In genomic region chr11:34284124-34284808, GRCm38 (mm10) we compare ENCODE assay signal across 18 mouse cellular contexts. TPM values are rescaled to one million over a fixed set of nuclear protein-coding genes. Genes with fewer than 3 reads are reported as not detected.
DNase-seq lines count a peak whose midpoint lies in the region; ATAC-seq and TF ChIP-seq lines count a peak whose summit lies in the region.
"Had no signal": no experiment of that assay in that cellular context is flagged by ENCODE, and none has a peak within 500 bp of the region (broad histone marks: within the 10 kb centered on the region; RNA-seq: fewer than 3 reads in every experiment).

No protein-coding gene starts in this region.

- peak; percentile 57 for ATAC-seq in hindbrain, embryonic 11.5 days (ENCODE audit: low FRiP score)
- no peak for ATAC-seq in hindbrain, embryonic 13.5 days (ENCODE audit: low FRiP score)
- peak; percentile 21; the same call in 1 of the 2 replicates for ATAC-seq in limb, embryonic 11.5 days (ENCODE audit: insufficient number of reproducible peaks, low FRiP score, low TSS enrichment, low read depth)
- no peak for ATAC-seq in erythroblast, adult 5-6 weeks (replicated peaks; ENCODE audit: low FRiP score, poor library complexity, severe bottlenecking)
- ATAC-seq: intestine, postnatal 0 days had no signal

- in situ Hi-C loops in CH12.LX (cut with MboI; ENCODE audit: low pct_ligation_motif_present, low pct_unique_long_range_greater_than_20kb, low sequenced_read_pairs) = no loop called here

- H3K9me3 ChIP-seq in hindbrain, embryonic 11.5 days (ENCODE audit: control insufficient read depth, low read length) = no peaks in the 10 kb centered on the region
- no peaks in the 10 kb centered on the region for H3K9me3 ChIP-seq in hindbrain, embryonic 13.5 days
- no peaks in the 10 kb centered on the region for H3K9me3 ChIP-seq in CH12.LX (replicated peaks; ENCODE audit: low read length)
- H3K9me3 ChIP-seq in limb, embryonic 11.5 days (ENCODE audit: control insufficient read depth, low read length) = no peaks in the 10 kb centered on the region
- H3K9me3 ChIP-seq: lung, embryonic 15.5 days had no signal

- no peaks in the 10 kb centered on the region for H3K36me3 ChIP-seq in hindbrain, embryonic 11.5 days (ENCODE audit: control insufficient read depth, insufficient read depth, low read length)
- no peaks in the 10 kb centered on the region for H3K36me3 ChIP-seq in hindbrain, embryonic 13.5 days
- H3K36me3 ChIP-seq in CH12.LX (replicated peaks in 1 of 2; ENCODE audit: control insufficient read depth in 1 of 2, insufficient read depth in 1 of 2, low read length in 1 of 2) = peaks cover 69 to 86% of the 10 kb centered on the region in 2 experiments
- no peaks in the 10 kb centered on the region for H3K36me3 ChIP-seq in limb, embryonic 11.5 days (ENCODE audit: control insufficient read depth, insufficient read depth, low read length)
- H3K36me3 ChIP-seq: G1E; lung, embryonic 15.5 days had no signal

- no peak overlapping the region for H3K9ac ChIP-seq in hindbrain, embryonic 11.5 days (ENCODE audit: low read depth, low read length)
- H3K9ac ChIP-seq in hindbrain, embryonic 13.5 days = no peak overlapping the region
- no peak overlapping the region for H3K9ac ChIP-seq in CH12.LX (ENCODE audit: insufficient read depth, low read depth)
- H3K9ac ChIP-seq in limb, embryonic 11.5 days (ENCODE audit: low read length) = no peak overlapping the region
- H3K9ac ChIP-seq: lung, embryonic 15.5 days had no signal

- H3K4me2 ChIP-seq in hindbrain, embryonic 11.5 days (replicated peaks; ENCODE audit: low read depth, low read length) = no peak overlapping the region
- H3K4me2 ChIP-seq in hindbrain, embryonic 13.5 days = no peak overlapping the region
- H3K4me2 ChIP-seq in CH12.LX (ENCODE audit: insufficient read depth, low read depth, poor library complexity, severe bottlenecking) = no peak overlapping the region
- no peak overlapping the region for H3K4me2 ChIP-seq in limb, embryonic 11.5 days (ENCODE audit: low read depth, severe bottlenecking)
- H3K4me2 ChIP-seq: liver, embryonic 11.5 days; lung, embryonic 15.5 days had no signal

- no peak for TF ChIP-seq POLR2A in CH12.LX (IDR thresholded peaks at IDR 0.05; ENCODE audit: low read depth, low read length)

- dilution Hi-C loops in CH12.LX (cut with MboI; ENCODE audit: extremely low pct_ligation_motif_present, extremely low pct_unique_long_range_greater_than_20kb, low sequenced_read_pairs) = no loop called here

- peak; percentile 24 for DNase-seq in hindbrain, embryonic 11.5 days (ENCODE audit: low spot score)
- no peak for DNase-seq in CH12.LX (ENCODE audit: extremely low read depth)
- peak; percentile 28 for DNase-seq in embryo, embryonic 9.5 days (ENCODE audit: extremely low spot score)
- DNase-seq in limb, embryonic 11.5 days (ENCODE audit: low spot score) = peak; percentile 30
- DNase-seq in layer of hippocampus, postnatal 14 days (ENCODE audit: low spot score in 2 of 2) = no peak
- DNase-seq: adrenal gland, postnatal 14 days; cerebellum, postnatal 25 days; heart, postnatal 10 days had no signal

- TF ChIP-seq RAD21 in CH12.LX (IDR thresholded peaks at IDR 0.05; ENCODE audit: low read depth, low read length) = no peak

- H3K27me3 ChIP-seq in hindbrain, embryonic 11.5 days (ENCODE audit: control insufficient read depth, insufficient read depth, low read length) = peaks cover 6% of the 10 kb centered on the region; the same call in 1 of the 2 replicates
- peaks cover 45% of the 10 kb centered on the region for H3K27me3 ChIP-seq in hindbrain, embryonic 13.5 days
- H3K27me3 ChIP-seq in CH12.LX (replicated peaks) = no peaks in the 10 kb centered on the region
- H3K27me3 ChIP-seq in limb, embryonic 11.5 days (ENCODE audit: control insufficient read depth, insufficient read depth, low read length) = no peaks in the 10 kb centered on the region
- H3K27me3 ChIP-seq: lung, embryonic 15.5 days had no signal

- no peak overlapping the region for H3K4me3 ChIP-seq in hindbrain, embryonic 11.5 days (ENCODE audit: low read depth, low read length)
- no peak overlapping the region for H3K4me3 ChIP-seq in hindbrain, embryonic 13.5 days
- no peak overlapping the region for H3K4me3 ChIP-seq in CH12.LX (replicated peaks in 1 of 3; ENCODE audit: low read depth in 2 of 3, low read length in 2 of 3, poor library complexity in 1 of 3)
- no peak overlapping the region for H3K4me3 ChIP-seq in limb, embryonic 11.5 days (ENCODE audit: low read depth, low read length)
- H3K4me3 ChIP-seq: erythroblast, embryonic 14.5 days; lung, embryonic 15.5 days had no signal

- H3K4me1 ChIP-seq in hindbrain, embryonic 11.5 days (replicated peaks; ENCODE audit: control insufficient read depth, insufficient read depth, low read length) = peaks cover 3% of the 10 kb centered on the region; the same call in 1 of the 2 replicates
- peaks cover 10% of the 10 kb centered on the region for H3K4me1 ChIP-seq in hindbrain, embryonic 13.5 days (replicated peaks)
- H3K4me1 ChIP-seq in CH12.LX (ENCODE audit: control insufficient read depth in 1 of 2, insufficient read depth in 2 of 2) = peaks cover 0 to 27% of the 10 kb centered on the region in 2 experiments; a peak in 2 of 4 replicates
- H3K4me1 ChIP-seq in limb, embryonic 11.5 days (ENCODE audit: control insufficient read depth, insufficient read depth, low read length) = 0 out of 2 replicates have a peak, but pooled peaks cover 2% of the 10 kb centered on the region
- H3K4me1 ChIP-seq: lung, embryonic 15.5 days had no signal

- no peak overlapping the region for H3K27ac ChIP-seq in hindbrain, embryonic 11.5 days (ENCODE audit: low read depth, low read length)
- no peak overlapping the region for H3K27ac ChIP-seq in hindbrain, embryonic 13.5 days
- H3K27ac ChIP-seq in CH12.LX (ENCODE audit: insufficient read depth, low read depth) = no peak overlapping the region
- H3K27ac ChIP-seq in limb, embryonic 11.5 days (replicated peaks; ENCODE audit: low read depth, low read length) = no peak overlapping the region
- H3K27ac ChIP-seq: lung, embryonic 15.5 days had no signal

- H3K79me2 ChIP-seq in CH12.LX (replicated peaks; ENCODE audit: control insufficient read depth, extremely low read depth, insufficient read depth, poor library complexity, severe bottlenecking) = no peaks in the 10 kb centered on the region

- TF ChIP-seq CTCF in CH12.LX (conservative IDR thresholded peaks at IDR 0.05 in 1 of 2, IDR thresholded peaks at IDR 0.05 in 1 of 2; ENCODE audit: low read depth in 2 of 2, low read length in 2 of 2) = no peak

- TF ChIP-seq EP300 in CH12.LX (IDR thresholded peaks at IDR 0.05; ENCODE audit: low read length) = no peak

- 17% methylated on average over 13 of the region's 13 CpGs for WGBS in hindbrain, embryonic 11.5 days
- WGBS in hindbrain, embryonic 13.5 days = 15% methylated on average over 13 of the region's 13 CpGs
- 33% methylated on average over 13 of the region's 13 CpGs for WGBS in limb, embryonic 11.5 days

TF ChIP-seq in CH12.LX, 34 proteins besides CTCF, POLR2A, EP300 and RAD21:
- TF ChIP-seq UBTF (IDR thresholded peaks at IDR 0.05; ENCODE audit: low read depth, low read length) (no peak), POLR2AphosphoS2 (IDR thresholded peaks at IDR 0.05; ENCODE audit: low read depth, low read length) (0 out of 2 replicates have a peak, but pooled peaks have one; percentile 50)

RNA-seq across cellular contexts. Expression of gene Fam196b, which starts 30.4 kb away (rescaled TPM):
- polyA plus RNA-seq in hindbrain, embryonic 11.5 days (2014; fragmentation: Nextera tagmentation; extraction: Ambion mirVana) = 0.83 and 1.0 TPM in 2 replicates
- polyA plus RNA-seq in hindbrain, embryonic 13.5 days (2015; fragmentation: Nextera tagmentation; extraction: Ambion mirVana) = 3.5 and 3.8 TPM in 2 replicates
- total RNA-seq in CH12.LX (2012; rRNA removed) (0.38 and 0.42 TPM in 2 replicates), CH12.LX (2014; rRNA removed) (not detected in 2 replicates)
- polyA plus RNA-seq in CH12.LX (2012; ENCODE audit: insufficient read length, low read depth) = 0.13 and 0.14 TPM in 2 replicates
- polyA plus RNA-seq in limb, embryonic 11.5 days (2014; fragmentation: Nextera tagmentation; extraction: Ambion mirVana) = 0.21 and 0.51 TPM in 2 replicates
- total RNA-seq in layer of hippocampus, postnatal 14 days (2021) = under 1 TPM; 0.60 to 0.74 TPM
- not detected in 2 replicates for total RNA-seq in erythroblast, adult 5-6 weeks (2015; ENCODE audit: low replicate concordance)
- total RNA-seq in erythroblast, adult 5-6 weeks (2017; ENCODE audit: low replicate concordance) = 0.14 TPM in 1 of 2 replicates, not detected in the other
- total RNA-seq: adrenal gland, postnatal 14 days; heart, adult 8-10 months; heart, postnatal 10 days; megakaryocyte-erythroid progenitor cell, adult 5-6 weeks had no signal
- polyA plus RNA-seq: C2C12; erythroblast, embryonic 14.5 days; G1E had no signal

Comparison
In these comparisons a context has a peak if more than half of its experiments do, and no peak if none do; other contexts are left out.
1. ATAC-seq: peak in hindbrain, embryonic 11.5 days (single experiment) and limb, embryonic 11.5 days (single experiment); none in hindbrain, embryonic 13.5 days (single experiment) and erythroblast, adult 5-6 weeks (single experiment).
2. DNase-seq: peak in hindbrain, embryonic 11.5 days (single experiment), embryo, embryonic 9.5 days (single experiment) and limb, embryonic 11.5 days (single experiment); none in CH12.LX (single experiment) and layer of hippocampus, postnatal 14 days (0 of 2).